Mouse (Mus musculus) layer of hippocampus, adult 18-20 months (tissue): ENCODE results near the gene Hbs1l. TPM values are rescaled to one million over a fixed set of nuclear protein-coding genes. Genes with fewer than 3 reads are reported as not detected.
A peak's percentile ranks its signal among the peaks of the same experiment; 100 is the strongest.

Experiments
- DNase-seq, 2 experiments: peaks; one replicate each; pipeline ENCODE4 v3.0.0; 2022; ENCODE audit warnings: low spot score in 2 of 2
- total RNA-seq, 2 experiments: library from RNA; stranded (reverse); gene quantifications; 2 replicates each; pipeline ENCODE4 v1.2.3; 2021

Gene Hbs1l
- total RNA-seq, 2 experiments from 2014 or later: 58.8 to 62.9 TPM

- DNase-seq: peak in 1 of 2 experiments; percentile 27
These were observed 9.2 kb downstream of the Hbs1l start for GRCm38 (mm10) chr10:21304672-21305632.

GRCm38 (mm10) chr10:21313732-21314131, 18.0 kb downstream of the Hbs1l start:
- DNase-seq: no peak

DNA sequence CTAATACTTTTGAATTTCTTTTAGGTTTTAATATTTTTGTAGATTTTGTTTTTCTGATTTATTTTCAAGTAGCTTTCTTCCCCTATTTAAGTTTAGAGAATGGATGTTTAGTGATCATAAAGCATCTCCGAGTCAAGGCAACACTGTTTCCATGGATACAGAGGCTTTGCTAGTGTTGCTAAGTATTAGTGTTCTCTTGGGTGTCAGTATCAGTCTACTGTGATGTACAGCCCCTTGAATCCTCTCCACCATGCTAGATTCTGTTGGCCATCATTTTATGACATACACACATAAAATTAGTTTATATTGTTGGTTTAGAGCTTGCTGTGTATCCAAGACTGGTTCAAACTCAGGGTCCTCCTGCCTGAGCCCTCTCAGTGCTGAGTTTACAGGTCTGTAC, 20.3 kb downstream of the Hbs1l start:
- DNase-seq: no peak

DNA sequence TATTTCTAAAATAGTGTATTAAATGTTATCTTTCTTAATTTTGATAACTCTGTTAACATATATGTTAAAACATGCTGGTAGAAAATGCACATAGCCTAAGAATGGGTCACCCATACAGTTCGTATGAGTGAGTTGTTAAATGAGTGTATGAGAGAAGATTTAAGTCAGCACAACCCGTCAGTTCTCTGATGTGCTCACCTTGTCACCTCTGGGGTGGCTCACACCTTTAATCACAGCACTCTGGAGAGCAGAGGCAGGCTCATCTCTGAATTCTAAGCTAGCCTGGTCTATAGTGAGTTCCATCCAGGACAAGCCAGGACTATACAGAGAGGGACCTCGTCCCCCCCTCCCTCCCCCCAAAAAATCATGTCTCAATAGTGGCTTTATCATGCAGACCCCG, 22.5 kb downstream of the Hbs1l start:
- no peak for DNase-seq

- no peak for DNase-seq
These were observed 23.2 kb downstream of the Hbs1l start for GRCm38 (mm10) chr10:21318996-21319395.

DNA sequence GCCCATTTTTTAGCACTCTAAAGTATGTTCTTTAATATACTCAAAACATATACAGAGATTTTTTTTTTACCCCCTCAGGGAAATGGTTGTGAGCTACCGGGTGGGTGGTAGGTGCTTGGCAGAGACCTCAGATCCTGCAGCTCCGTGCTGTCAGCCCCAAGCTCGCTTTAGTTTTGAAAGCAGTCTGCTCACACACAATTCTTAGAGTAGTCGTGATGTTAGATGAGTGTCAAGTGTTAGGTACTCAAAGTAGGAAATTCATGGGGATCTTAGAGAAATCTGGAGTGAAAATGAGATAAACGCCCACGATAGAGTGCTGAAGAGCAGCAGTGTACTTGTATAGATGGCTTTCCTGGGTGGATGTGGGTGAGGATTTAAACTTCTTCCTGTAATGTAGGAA, 24.8 kb downstream of the Hbs1l start:
- peak in 1 of 2 experiments; percentile 32 for DNase-seq

- DNase-seq: no peak
These were observed 30.6 kb downstream of the Hbs1l start for GRCm38 (mm10) chr10:21326352-21326751.

GRCm38 (mm10) chr10:21327605-21328135, 31.9 kb downstream of the Hbs1l start:
- DNase-seq: no peak

- peak in 1 of 2 experiments; percentile 48 for DNase-seq
These were observed 38.7 kb downstream of the Hbs1l start for GRCm38 (mm10) chr10:21334349-21335105.

DNA sequence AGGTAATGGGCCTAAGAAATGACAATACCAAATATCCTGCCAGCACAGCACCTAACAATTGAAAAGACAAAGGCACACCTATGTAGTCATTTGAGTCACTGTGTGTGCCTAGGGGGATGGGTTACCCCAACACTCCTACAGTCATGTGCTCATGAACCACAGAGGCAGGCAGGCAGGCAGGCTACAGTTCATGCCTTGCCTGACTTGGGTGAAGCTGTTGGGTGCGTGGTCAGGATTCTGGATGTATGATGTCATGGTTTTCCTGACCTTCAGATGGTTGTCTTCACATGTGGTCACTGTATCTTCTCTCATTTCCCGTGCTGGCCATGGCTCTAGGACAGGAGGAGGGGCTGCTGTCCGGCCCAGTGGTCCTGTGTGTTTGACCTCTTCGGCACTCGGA, 39.8 kb downstream of the Hbs1l start:
- DNase-seq: no peak

GRCm38 (mm10) chr10:21337191-21337590, 41.4 kb downstream of the Hbs1l start:
- no peak for DNase-seq

DNA sequence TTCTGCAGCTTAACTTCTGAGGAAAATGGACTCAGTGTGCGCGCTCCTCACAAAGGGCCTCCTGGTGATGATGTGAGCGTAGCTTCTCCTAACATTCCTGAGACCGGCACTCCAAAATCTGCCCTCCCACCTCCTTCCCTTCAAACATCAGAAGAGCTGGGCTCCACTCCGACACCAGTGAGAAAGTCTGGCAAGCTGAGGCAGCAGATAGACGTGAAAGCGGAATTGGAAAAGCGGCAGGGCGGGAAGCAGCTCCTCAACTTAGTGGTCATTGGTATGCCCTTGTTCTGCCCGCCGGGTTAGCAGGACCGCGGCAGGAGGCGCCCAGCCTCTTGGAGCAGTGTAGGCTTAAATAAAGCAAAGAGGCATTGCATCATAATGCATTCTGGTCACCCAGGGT, 45.9 kb downstream of the Hbs1l start:
- DNase-seq: no peak

DNA sequence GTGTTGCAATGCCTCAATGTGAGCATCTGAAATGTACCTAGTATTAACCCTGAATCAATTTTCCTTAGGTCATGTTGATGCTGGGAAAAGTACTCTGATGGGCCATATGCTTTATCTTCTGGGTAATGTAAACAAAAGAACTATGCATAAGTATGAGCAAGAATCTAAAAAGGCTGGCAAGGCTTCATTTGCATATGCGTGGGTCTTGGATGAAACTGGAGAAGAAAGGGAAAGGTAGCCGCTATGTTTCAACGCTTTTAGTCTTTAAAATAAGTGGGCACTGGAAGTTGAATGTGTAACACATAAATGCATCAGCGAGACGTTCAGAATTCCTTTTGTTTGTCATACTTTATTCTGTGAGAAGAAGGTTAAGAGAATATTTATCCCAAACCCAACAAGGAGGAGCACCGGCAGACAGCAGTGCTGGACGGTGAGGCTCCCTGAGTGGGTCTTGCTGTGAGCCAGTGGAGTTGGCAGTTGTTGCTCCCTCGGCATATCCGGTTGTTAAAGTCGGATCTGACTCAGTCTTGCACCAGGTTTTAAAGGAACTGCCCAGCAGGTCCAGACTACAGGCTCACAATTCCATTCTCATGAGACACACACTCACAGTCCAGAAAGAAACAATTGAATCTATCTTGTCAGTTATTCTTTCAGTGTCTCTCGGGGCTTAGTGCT, 46.7 kb downstream of the Hbs1l start:
- no peak for DNase-seq

DNA sequence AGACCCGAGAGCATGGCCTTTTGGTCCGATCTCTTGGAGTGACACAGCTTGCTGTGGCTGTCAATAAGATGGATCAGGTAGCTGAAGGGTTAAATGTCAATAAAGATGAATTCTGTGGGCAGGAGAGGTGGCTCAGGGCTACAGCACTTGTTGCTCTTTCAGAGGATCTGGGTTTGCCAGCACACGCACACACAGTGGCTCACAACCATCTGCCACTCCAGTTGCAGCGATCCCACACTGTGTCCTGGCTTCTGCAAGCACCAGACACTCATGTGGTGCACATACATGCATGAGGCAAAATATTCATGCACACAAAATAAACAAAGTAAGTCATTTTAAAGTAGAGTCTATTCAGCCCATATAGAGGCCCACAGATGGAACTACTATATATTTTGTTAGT, 51.6 kb downstream of the Hbs1l start:
- DNase-seq: peak in 1 of 2 experiments; percentile 77

DNA sequence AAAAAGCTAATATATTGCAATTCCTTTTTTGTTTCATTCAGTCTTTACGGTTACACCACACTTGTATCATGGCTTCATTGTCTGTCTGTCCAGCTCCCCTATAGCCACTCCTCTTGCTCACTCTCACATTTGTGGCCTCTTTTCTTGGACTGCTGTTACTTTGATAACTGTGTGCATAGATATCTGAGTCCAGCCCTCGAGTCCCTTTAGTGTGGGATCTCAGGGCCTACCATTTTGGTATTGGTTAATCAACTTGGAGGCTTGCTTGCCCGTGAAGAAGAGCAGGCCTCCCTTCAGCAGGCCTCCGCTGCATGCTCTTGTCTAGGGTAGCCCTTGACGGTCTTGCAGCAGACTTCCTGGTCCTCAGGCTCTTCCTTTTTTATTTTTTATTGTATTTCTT, 53.7 kb downstream of the Hbs1l start:
- DNase-seq: no peak

GRCm38 (mm10) chr10:21349946-21350345, 54.2 kb downstream of the Hbs1l start:
- DNase-seq: no peak

DNA sequence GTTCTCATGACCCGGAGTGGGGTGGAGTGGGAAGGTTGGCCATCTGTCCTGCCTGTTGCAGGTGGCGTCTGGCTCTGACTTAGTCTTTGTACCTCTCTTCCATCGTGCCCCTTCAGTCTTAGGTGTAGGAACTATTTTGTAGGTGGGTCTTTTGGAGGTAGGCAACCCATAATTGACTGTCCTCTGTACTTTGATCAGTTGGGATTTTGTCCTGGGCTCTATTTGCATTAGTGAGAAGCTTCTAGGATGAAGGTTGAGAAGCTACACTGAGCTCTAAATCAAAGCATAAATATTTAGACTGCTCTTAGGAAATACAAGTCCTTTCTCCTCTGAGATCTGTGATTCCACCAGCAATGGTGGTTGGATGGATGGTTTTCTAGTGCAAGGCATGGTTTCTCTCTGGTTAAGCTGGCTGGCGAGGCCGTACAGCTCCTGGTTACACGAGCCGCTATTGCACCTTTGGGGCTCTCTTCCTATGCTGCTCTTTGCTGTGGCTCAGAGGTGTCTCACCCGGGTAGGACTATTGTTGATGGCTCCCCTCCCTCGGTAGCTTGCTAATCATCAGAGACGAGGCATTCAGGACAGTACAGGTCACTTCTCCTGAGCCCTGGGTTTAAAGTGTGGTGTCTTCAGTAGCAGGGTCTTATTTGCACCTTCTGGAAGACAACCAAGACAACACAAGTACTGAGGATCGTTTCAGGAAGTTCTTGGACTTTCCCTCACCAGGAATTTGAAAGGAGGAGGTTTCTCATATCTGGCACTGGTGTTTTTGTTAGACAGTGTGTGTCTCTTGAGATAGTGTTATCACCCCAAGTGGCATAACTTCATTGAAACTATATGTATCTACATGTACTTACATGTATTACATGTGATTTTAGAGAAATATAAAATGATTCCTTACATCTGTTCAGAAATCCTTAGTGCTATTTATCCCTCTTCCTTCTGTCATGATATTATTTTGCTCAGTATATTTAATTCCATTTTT, 55.0 kb downstream of the Hbs1l start:
- DNase-seq: no peak

GRCm38 (mm10) chr10:21351766-21352165, 56.0 kb downstream of the Hbs1l start:
- no peak for DNase-seq

- DNase-seq: no peak
These were observed 58.1 kb downstream of the Hbs1l start for GRCm38 (mm10) chr10:21353890-21354289.

DNA sequence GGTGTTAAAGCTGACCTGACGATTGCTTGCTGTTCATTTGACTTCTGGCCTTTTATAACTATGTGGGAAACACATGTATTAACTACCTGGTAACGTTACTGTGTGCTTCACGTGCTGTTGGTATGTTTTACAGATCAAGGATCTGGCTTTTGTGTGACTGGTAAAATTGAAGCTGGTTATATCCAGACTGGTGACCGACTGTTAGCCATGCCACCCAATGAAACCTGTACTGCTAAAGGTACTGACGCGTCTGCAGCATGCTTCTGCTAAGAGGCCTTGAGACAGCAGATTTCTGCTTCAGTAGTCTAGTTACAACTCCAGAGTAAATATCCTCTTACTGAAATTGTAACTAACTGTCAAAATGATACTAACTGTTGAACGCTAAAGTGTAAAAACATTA, 58.7 kb downstream of the Hbs1l start:
- DNase-seq: no peak
